Mouse (Mus musculus) olfactory bulb, adult 2 months (tissue): Measurements from ENCODE around the gene Glp2r. TPM values are rescaled to one million over a fixed set of nuclear protein-coding genes. Genes with fewer than 3 reads are reported as not detected.
A peak's percentile ranks its signal among the peaks of the same experiment; 100 is the strongest.

Experiments used
- H3K27ac ChIP-seq: fragments of 200-500 bp; 2 replicates; pipeline ENCODE4 v1.5.1; 2012; ENCODE audit warnings: low read depth, low read length; ENCODE audit not compliant: insufficient read depth
- H3K4me1 ChIP-seq: fragments of 200-500 bp; 2 replicates; pipeline ENCODE4 v1.6.1; 2012; ENCODE audit warnings: low read length; ENCODE audit not compliant: control insufficient read depth, insufficient read depth
- H3K4me3 ChIP-seq: fragments of 200-500 bp; 2 replicates; pipeline ENCODE4 v1.5.1; 2012; ENCODE audit warnings: mild to moderate bottlenecking, low read depth, low read length, moderate library complexity; ENCODE audit not compliant: insufficient read depth
- CTCF ChIP-seq: fragments of 200-500 bp; IDR thresholded peaks from 2 replicates; pipeline ENCODE4 v1.5.1; 2012; ENCODE audit warnings: low read depth, mild to moderate bottlenecking, low read length, moderate library complexity; ENCODE audit not compliant: insufficient read depth
- POLR2A ChIP-seq: fragments of 200-500 bp; IDR thresholded peaks from 2 replicates; pipeline ENCODE4 v1.6.1; 2012; ENCODE audit warnings: mild to moderate bottlenecking, low read depth, low read length, moderate library complexity; ENCODE audit not compliant: insufficient read depth
- WGBS: fragments of 180-500 bp; shearing (Covaris S2); methylation state at CpG from one replicate; pipeline ENCODE4 v1.1.7; 2018; 5-methylcytosine and 5-hydroxymethylcytosine counted together
- polyA plus RNA-seq: library from polyadenylated mRNA; stranded (reverse); fragments of >200 nt; gene quantifications from 2 replicates; pipeline ENCODE4 v1.2.4, GENCODE M21; 2012; ENCODE audit warnings: low replicate concordance; ENCODE audit not compliant: missing spikeins, insufficient read depth, insufficient read length

Glp2r gene
- polyA plus RNA-seq, 1 experiment, result not detected

GRCm38 (mm10) chr11:67715382-67715781 is 55.6 kb downstream of the Glp2r start:
- WGBS, result 96% methylated on average over 4 of the region's 4 CpGs
- Histone ChIP-seq H3K27ac (no peak overlapping the region), H3K4me1 (no peaks in the 10 kb centered on the region), H3K4me3 (no peak overlapping the region)
- TF ChIP-seq CTCF, result no peak
- no peak for TF ChIP-seq POLR2A

- WGBS, result 71% methylated on average over 4 of the region's 4 CpGs
- TF ChIP-seq CTCF (no peak), POLR2A (no peak)
- Histone ChIP-seq H3K27ac (no peak overlapping the region), H3K4me3 (no peak overlapping the region), H3K4me1 (no peaks in the 10 kb centered on the region)
Observed at GRCm38 (mm10) chr11:67712976-67713375, 58.0 kb downstream of the Glp2r start.

GRCm38 (mm10) chr11:67694703-67695376 is 76.1 kb downstream of the Glp2r start, which contains the start of gene Rcvrn:
Gene Rcvrn, plus strand, starts transcription at chr11:67695326.
- 70% methylated on average over 7 of the region's 7 CpGs for WGBS
- Histone ChIP-seq H3K27ac (no peak within 1 kb of the TSS), H3K4me1 (peaks cover 3% of the 10 kb centered on the region; the same call in 1 of the 2 replicates), H3K4me3 (no peak within 1 kb of the TSS)
- TF ChIP-seq CTCF, result no peak

- H3K4me1 ChIP-seq, result peaks cover 4% of the 10 kb centered on the region; the same call in 1 of the 2 replicates
- TF ChIP-seq CTCF (no peak), POLR2A (no peak)
- 57% methylated on average over 2 of the region's 2 CpGs for WGBS
- H3K27ac ChIP-seq, result no peak overlapping the region
- no peak overlapping the region for H3K4me3 ChIP-seq
Observed at GRCm38 (mm10) chr11:67686109-67686508, 84.8 kb downstream of the Glp2r start.

GRCm38 (mm10) chr11:67681871-67682270 is 89.1 kb downstream of the Glp2r start:
- 93% methylated on average over 3 of the region's 3 CpGs for WGBS
- peaks cover 10% of the 10 kb centered on the region; the same call in 1 of the 2 replicates for H3K4me1 ChIP-seq
- H3K4me3 ChIP-seq, result no peak overlapping the region
- H3K27ac ChIP-seq, result no peak overlapping the region
- TF ChIP-seq POLR2A (no peak), CTCF (no peak)

- H3K4me3 ChIP-seq, result no peak overlapping the region
- 0 out of 2 replicates have a peak overlapping the region, but pooled peaks have one; percentile 31 for H3K27ac ChIP-seq
- 76% methylated on average over 2 of the region's 2 CpGs for WGBS
- peaks cover 19% of the 10 kb centered on the region for H3K4me1 ChIP-seq
- TF ChIP-seq POLR2A (no peak), CTCF (no peak)
Observed at GRCm38 (mm10) chr11:67679930-67680329, 91.0 kb downstream of the Glp2r start.

- Histone ChIP-seq H3K4me3 (no peak overlapping the region), H3K4me1 (peaks cover 19% of the 10 kb centered on the region), H3K27ac (no peak overlapping the region)
- 65% methylated on average over 5 of the region's 5 CpGs for WGBS
- TF ChIP-seq POLR2A (no peak), CTCF (no peak)
Observed at GRCm38 (mm10) chr11:67679300-67679699, 91.7 kb downstream of the Glp2r start.

- TF ChIP-seq CTCF (no peak), POLR2A (no peak)
- Histone ChIP-seq H3K4me3 (no peak overlapping the region), H3K4me1 (peaks cover 40% of the 10 kb centered on the region), H3K27ac (0 out of 2 replicates have a peak overlapping the region, but pooled peaks have one; percentile 10)
- 61% methylated on average over 12 of the region's 12 CpGs for WGBS
Observed at GRCm38 (mm10) chr11:67675562-67676540, 95.1 kb downstream of the Glp2r start.

GRCm38 (mm10) chr11:67672140-67672539 is 98.8 kb downstream of the Glp2r start:
- peak overlapping the region; percentile 94 for H3K27ac ChIP-seq
- WGBS, result 28% methylated on average over 5 of the region's 5 CpGs
- H3K4me3 ChIP-seq, result no peak overlapping the region
- TF ChIP-seq CTCF (no peak), POLR2A (0 out of 2 replicates have a peak, but pooled peaks have one; percentile 6)
- peaks cover 38% of the 10 kb centered on the region for H3K4me1 ChIP-seq
